Mouse (Mus musculus): ENCODE measurements around the gene Rdh19. TPM values are rescaled to one million over a fixed set of nuclear protein-coding genes. Genes with fewer than 3 reads are reported as not detected.

The Rdh19 gene
- polyA plus RNA-seq, 1 experiment, result not detected

DNA sequence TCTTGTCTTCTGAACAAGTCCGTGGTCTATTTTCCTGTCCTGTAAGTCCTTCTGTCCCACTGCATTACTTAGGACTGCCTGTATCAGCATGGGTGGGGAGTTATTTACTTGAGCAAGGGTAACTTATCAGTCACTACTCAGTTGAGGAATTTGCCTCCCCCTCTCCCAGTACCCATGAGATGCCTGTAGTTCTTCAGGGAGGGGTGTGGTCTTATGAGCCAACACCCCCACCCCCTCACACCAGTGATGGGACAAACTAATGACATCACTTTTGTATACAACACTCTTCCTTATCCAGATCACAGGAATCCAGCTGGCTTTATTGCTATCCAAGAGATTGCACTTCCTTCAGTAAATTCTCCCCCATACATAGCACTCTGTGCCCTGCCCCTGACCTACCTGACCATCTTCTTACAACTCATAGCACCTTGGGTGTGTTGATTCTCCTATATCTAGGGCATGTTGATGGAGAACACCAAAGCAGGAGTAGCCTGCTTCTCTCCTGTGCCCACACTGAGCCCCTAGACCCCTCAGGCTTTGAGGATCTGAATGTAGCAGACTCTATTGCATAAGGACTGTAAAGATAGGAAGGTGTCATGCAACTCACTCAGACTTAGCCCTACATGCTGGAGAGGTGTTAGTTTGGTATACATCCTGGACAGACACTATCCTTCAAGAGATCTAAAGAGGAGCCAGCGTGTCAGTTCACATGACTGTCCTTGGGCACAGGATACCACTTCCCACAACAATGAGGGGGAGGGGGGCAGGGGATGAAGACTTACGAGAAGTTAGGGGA, 28.7 kb downstream of the Rdh19 start:
- Histone ChIP-seq H3K4me3 (ENCODE audit: insufficient read depth, poor library complexity, severe bottlenecking) (no peak overlapping the region), H3K36me3 (ENCODE audit: control insufficient read depth, insufficient read depth) (no peaks in the 10 kb centered on the region), H3K79me2 (ENCODE audit: control insufficient read depth, insufficient read depth) (no peaks in the 10 kb centered on the region), H3K27me3 (ENCODE audit: control insufficient read depth, insufficient read depth, insufficient read length) (peaks cover 4% of the 10 kb centered on the region), H3ac (ENCODE audit: control insufficient read depth, insufficient read length, low read depth) (no peak overlapping the region), H3K79me3 (ENCODE audit: low read depth) (no peaks in the 10 kb centered on the region)
- TF ChIP-seq CEBPB (IDR thresholded peaks at IDR 0.05; ENCODE audit: low read depth), result no peak
- no peak for TF ChIP-seq USF1 (IDR thresholded peaks at IDR 0.05; ENCODE audit: low read depth)
- no peak for TF ChIP-seq FOSL1 (IDR thresholded peaks at IDR 0.05; ENCODE audit: insufficient read depth, low read length, poor library complexity, severe bottlenecking)
- no peak for TF ChIP-seq MYOG (IDR thresholded peaks at IDR 0.05; ENCODE audit: control insufficient read depth, extremely low read depth, insufficient read length)

DNA sequence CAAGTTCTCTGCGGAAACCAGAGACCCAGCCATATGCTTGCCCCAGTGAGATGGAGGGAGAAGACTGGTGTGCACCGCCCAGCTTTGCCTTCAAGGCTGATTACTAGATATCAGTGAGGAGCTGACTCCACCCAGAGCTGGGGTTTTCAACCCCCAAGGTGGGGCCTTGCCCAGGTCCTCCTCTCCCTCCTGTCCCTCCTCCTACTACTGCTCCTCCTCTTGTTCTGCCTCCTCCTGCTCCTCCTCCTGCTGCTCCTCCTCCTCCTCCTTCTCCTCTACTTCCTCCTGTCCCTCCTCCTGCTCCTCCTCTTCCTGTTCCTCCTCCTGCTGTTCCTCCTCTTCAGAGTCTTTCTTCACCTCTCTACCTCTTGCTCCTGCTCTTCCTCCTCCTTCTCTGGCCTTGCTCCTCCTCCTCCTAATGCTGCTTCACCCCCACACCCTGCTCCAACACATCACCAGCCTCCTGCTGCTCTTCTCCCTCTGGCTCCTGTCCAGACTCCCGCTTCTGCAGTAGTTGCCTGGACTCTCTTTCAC, 29.5 kb downstream of the Rdh19 start:
- H3K36me3 ChIP-seq (ENCODE audit: control insufficient read depth, insufficient read depth), result no peaks in the 10 kb centered on the region
- no peak overlapping the region for H3ac ChIP-seq (ENCODE audit: control insufficient read depth, insufficient read length, low read depth)
- H3K27me3 ChIP-seq (ENCODE audit: control insufficient read depth, insufficient read depth, insufficient read length), result peaks cover 7% of the 10 kb centered on the region
- no peak overlapping the region for H3K4me3 ChIP-seq (ENCODE audit: insufficient read depth, poor library complexity, severe bottlenecking)
- TF ChIP-seq FOSL1 (IDR thresholded peaks at IDR 0.05; ENCODE audit: insufficient read depth, low read length, poor library complexity, severe bottlenecking) (no peak), MYOG (IDR thresholded peaks at IDR 0.05; ENCODE audit: control insufficient read depth, extremely low read depth, insufficient read length) (no peak), CEBPB (IDR thresholded peaks at IDR 0.05; ENCODE audit: low read depth) (no peak), USF1 (IDR thresholded peaks at IDR 0.05; ENCODE audit: low read depth) (no peak), CTCF (IDR thresholded peaks at IDR 0.05; ENCODE audit: control insufficient read depth, insufficient read depth, insufficient read length) (no peak), MAX (IDR thresholded peaks at IDR 0.05) (no peak), MYOD1 (IDR thresholded peaks at IDR 0.05; ENCODE audit: control insufficient read depth, insufficient read length, low read depth) (no peak)
- H3K79me2 ChIP-seq (ENCODE audit: control insufficient read depth, insufficient read depth), result no peaks in the 10 kb centered on the region
- no peaks in the 10 kb centered on the region for H3K79me3 ChIP-seq (ENCODE audit: low read depth)

- no peak overlapping the region for H3K4me3 ChIP-seq (ENCODE audit: insufficient read depth, poor library complexity, severe bottlenecking)
- H3K27me3 ChIP-seq (ENCODE audit: control insufficient read depth, insufficient read depth, insufficient read length), result peaks cover 4% of the 10 kb centered on the region
- H3K36me3 ChIP-seq (ENCODE audit: control insufficient read depth, insufficient read depth), result no peaks in the 10 kb centered on the region
- TF ChIP-seq CTCF (IDR thresholded peaks at IDR 0.05; ENCODE audit: control insufficient read depth, insufficient read depth, insufficient read length) (no peak), MYOG (IDR thresholded peaks at IDR 0.05; ENCODE audit: control insufficient read depth, extremely low read depth, insufficient read length) (no peak), MAX (IDR thresholded peaks at IDR 0.05) (no peak), FOSL1 (IDR thresholded peaks at IDR 0.05; ENCODE audit: insufficient read depth, low read length, poor library complexity, severe bottlenecking) (no peak), CEBPB (IDR thresholded peaks at IDR 0.05; ENCODE audit: low read depth) (no peak), USF1 (IDR thresholded peaks at IDR 0.05; ENCODE audit: low read depth) (no peak)
- H3ac ChIP-seq (ENCODE audit: control insufficient read depth, insufficient read length, low read depth), result no peak overlapping the region
- no peaks in the 10 kb centered on the region for H3K79me3 ChIP-seq (ENCODE audit: low read depth)
- no peaks in the 10 kb centered on the region for H3K79me2 ChIP-seq (ENCODE audit: control insufficient read depth, insufficient read depth)
Measured at GRCm38 (mm10) chr10:127881041-127881440, 31.3 kb downstream of the Rdh19 start.

DNA sequence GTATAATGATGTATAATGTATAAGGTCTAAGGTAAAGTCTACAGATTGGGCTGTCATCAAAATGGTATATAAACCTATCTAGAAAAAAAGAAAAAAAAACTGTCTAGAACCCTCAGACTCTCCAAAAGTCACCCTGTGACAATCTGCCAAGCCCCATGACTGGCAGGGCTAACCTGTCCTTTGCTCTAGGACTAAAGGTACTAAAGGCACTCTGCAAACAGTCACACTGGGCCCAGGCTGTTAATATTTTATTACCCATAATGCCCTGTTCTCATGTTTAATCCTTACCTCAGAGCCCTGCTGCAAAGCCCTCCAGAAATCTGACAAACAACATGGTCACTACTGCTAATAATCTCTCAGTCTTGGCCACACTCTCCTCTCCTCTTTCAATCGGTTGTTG, 36.8 kb downstream of the Rdh19 start:
- no peaks in the 10 kb centered on the region for H3K79me2 ChIP-seq (ENCODE audit: control insufficient read depth, insufficient read depth)

GRCm38 (mm10) chr10:127886971-127887370, 37.2 kb downstream of the Rdh19 start:
- Histone ChIP-seq H3K79me2 (ENCODE audit: control insufficient read depth, insufficient read depth) (no peaks in the 10 kb centered on the region), H3K4me3 (ENCODE audit: insufficient read depth, poor library complexity, severe bottlenecking) (no peak overlapping the region), H3K36me3 (ENCODE audit: control insufficient read depth, insufficient read depth) (no peaks in the 10 kb centered on the region), H3ac (ENCODE audit: control insufficient read depth, insufficient read length, low read depth) (no peak overlapping the region), H3K27me3 (ENCODE audit: control insufficient read depth, insufficient read depth, insufficient read length) (peaks cover 17% of the 10 kb centered on the region), H3K79me3 (ENCODE audit: low read depth) (no peaks in the 10 kb centered on the region)
- TF ChIP-seq MYOG (IDR thresholded peaks at IDR 0.05; ENCODE audit: control insufficient read depth, extremely low read depth, insufficient read length) (no peak), MAX (IDR thresholded peaks at IDR 0.05) (no peak), FOSL1 (IDR thresholded peaks at IDR 0.05; ENCODE audit: insufficient read depth, low read length, poor library complexity, severe bottlenecking) (no peak), CTCF (IDR thresholded peaks at IDR 0.05; ENCODE audit: control insufficient read depth, insufficient read depth, insufficient read length) (no peak), USF1 (IDR thresholded peaks at IDR 0.05; ENCODE audit: low read depth) (no peak), MYOD1 (IDR thresholded peaks at IDR 0.05; ENCODE audit: control insufficient read depth, insufficient read length, low read depth) (no peak), CEBPB (IDR thresholded peaks at IDR 0.05; ENCODE audit: low read depth) (no peak)

More for the DNA sequence above, 36.8 kb downstream of the Rdh19 start:
- Histone ChIP-seq H3K4me3 (ENCODE audit: insufficient read depth, poor library complexity, severe bottlenecking) (no peak overlapping the region), H3ac (ENCODE audit: control insufficient read depth, insufficient read length, low read depth) (no peak overlapping the region), H3K27me3 (ENCODE audit: control insufficient read depth, insufficient read depth, insufficient read length) (peaks cover 12% of the 10 kb centered on the region), H3K79me3 (ENCODE audit: low read depth) (no peaks in the 10 kb centered on the region), H3K36me3 (ENCODE audit: control insufficient read depth, insufficient read depth) (no peaks in the 10 kb centered on the region)
- TF ChIP-seq MYOD1 (IDR thresholded peaks at IDR 0.05; ENCODE audit: control insufficient read depth, insufficient read length, low read depth), result no peak
- TF ChIP-seq MYOG (IDR thresholded peaks at IDR 0.05; ENCODE audit: control insufficient read depth, extremely low read depth, insufficient read length), result no peak
- TF ChIP-seq FOSL1 (IDR thresholded peaks at IDR 0.05; ENCODE audit: insufficient read depth, low read length, poor library complexity, severe bottlenecking), result no peak
- TF ChIP-seq MAX (IDR thresholded peaks at IDR 0.05), result no peak
- no peak for TF ChIP-seq USF1 (IDR thresholded peaks at IDR 0.05; ENCODE audit: low read depth)
- TF ChIP-seq CEBPB (IDR thresholded peaks at IDR 0.05; ENCODE audit: low read depth), result no peak
- TF ChIP-seq CTCF (IDR thresholded peaks at IDR 0.05; ENCODE audit: control insufficient read depth, insufficient read depth, insufficient read length), result no peak
